Mouse (Mus musculus) T-helper 1 cell (primary cell): ENCODE results near the gene Lmo4.

Experiments used
- in situ Hi-C: fragments of 300-600 bp; cut with MboI, MseI; formaldehyde crosslinking; loops from one replicate; pipeline ENCODE4 v1.15.1; 2025; ENCODE audit warnings: high pct_unique_total_duplicates

The Lmo4 gene

DNA sequence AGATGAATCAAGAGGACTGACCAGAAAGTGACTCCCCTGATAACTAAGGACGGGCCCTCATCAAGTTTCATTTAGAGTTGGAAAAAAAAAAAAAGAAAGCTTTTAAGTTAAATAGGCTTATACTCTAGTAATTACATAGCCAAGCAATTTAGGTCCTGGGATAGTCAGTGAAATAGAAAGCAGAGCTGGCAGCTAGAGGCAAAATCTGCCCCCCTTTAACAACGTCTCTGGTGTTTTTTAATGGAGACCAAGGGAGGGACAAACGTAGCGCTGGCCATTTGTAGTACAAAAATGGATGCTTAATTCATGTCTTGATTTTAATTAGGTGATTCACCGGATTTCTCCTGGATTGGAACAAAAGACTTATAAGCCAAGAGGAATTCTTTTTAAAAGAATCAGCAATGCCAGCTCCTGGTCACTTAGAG lies 1.0 kb downstream of the Lmo4 start:
- in situ Hi-C loops: loop anchor here (10.0 kb wide), 2 partner anchors 191 to 1941 kb away; partner anchors contain the start of gene Mcoln2

GRCm38 (mm10) chr3:144203259-144203987 lies 1.6 kb downstream of the Lmo4 start:
- in situ Hi-C loops: loop anchor here (10.0 kb wide), 2 partner anchors 191 to 1941 kb away; partner anchors contain the start of gene Mcoln2

- in situ Hi-C loops: loop anchor here (10.0 kb wide), 2 partner anchors 192 to 1942 kb away; partner anchors contain the start of gene Mcoln2
Measured at GRCm38 (mm10) chr3:144202574-144203258, 2.3 kb downstream of the Lmo4 start.

GRCm38 (mm10) chr3:144201794-144202573 lies 3.0 kb downstream of the Lmo4 start:
- in situ Hi-C loops: loop anchor here (10.0 kb wide), 2 partner anchors 193 to 1943 kb away; partner anchors contain the start of gene Mcoln2

- in situ Hi-C loops: no loop called here
Measured at GRCm38 (mm10) chr3:144185327-144186152, 19.5 kb downstream of the Lmo4 start.

DNA sequence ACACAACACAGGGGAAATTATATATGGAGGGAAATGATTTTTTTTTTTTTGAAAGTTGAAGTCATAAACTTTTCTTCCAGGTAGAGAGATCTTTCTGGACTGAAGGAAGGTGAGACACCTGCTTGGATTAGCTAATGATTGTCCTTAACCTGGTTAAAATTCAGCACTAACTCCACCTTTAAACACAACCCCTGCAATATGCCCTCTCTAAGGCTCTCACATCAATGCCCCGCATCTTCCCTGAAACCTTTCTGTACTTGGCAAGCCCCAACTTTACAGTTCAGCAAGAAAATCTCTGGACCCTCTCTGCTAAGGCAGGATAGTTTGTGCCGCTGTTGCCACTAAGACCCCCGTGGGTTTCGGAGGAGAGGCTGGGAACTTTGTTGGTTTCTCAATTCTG lies 20.1 kb downstream of the Lmo4 start:
- in situ Hi-C loops: no loop called here

GRCm38 (mm10) chr3:144182229-144182628 lies 22.8 kb downstream of the Lmo4 start:
- in situ Hi-C loops: no loop called here

GRCm38 (mm10) chr3:144178937-144179336 lies 26.1 kb downstream of the Lmo4 start:
- in situ Hi-C loops: no loop called here

GRCm38 (mm10) chr3:144173866-144174588 lies 31.0 kb downstream of the Lmo4 start:
- in situ Hi-C loops: no loop called here

DNA sequence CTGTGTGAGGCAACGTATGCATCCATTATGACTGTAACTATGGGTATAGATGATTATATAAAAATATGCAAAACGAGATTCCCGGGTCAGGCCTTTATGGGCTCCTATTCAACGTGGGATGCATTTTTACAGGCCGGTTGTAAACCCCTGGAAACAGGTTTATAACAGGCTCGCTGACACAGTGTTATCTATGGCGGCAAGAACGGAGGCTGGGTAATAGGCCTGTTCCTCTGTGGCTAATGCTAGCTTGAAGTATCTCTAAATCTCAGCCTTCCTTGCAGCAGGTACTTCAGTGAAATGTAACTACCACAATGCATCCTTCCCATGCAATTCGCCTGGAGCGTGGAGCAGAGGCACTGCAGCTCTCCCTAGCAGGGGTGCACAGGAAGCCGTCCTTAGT lies 31.9 kb downstream of the Lmo4 start:
- in situ Hi-C loops: no loop called here

DNA sequence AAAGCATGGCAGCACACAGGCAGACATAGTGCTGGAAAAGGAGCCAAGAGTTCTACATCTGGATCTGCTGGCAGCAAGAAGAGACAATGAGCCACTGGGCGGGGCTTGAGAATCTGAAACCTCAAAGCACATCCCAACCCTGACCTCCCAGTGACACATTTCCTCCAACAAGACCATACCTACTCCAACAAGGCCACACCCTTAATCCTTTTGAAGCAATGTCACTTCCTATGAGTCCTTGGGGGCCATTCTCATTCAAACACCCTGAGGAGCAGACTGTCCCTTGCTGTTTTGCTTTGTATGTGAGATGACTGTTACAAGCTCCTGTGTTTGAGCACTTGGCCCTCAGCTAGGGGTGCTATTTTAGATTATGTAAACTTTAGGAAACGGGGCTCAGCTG lies 33.3 kb downstream of the Lmo4 start:
- in situ Hi-C loops: no loop called here

DNA sequence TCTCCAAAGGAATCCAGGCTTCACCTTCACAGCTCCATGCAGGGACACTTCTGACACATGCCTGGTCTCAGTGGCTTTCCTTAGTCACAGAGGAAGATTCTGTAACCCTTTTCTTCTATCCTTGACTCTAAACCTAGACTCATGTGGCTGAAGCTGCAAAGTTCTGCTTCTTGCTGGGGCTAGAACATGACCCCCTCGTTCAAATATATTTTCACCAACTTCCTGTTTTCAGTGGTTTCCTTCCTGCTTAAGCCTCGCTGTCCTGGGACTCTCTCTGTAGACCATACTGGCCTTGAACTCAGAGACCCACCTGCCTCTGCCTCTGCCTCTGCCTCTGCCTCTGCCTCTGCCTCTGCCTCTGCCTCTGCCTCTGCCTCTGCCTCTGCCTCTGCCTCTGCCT lies 34.5 kb downstream of the Lmo4 start:
- in situ Hi-C loops: no loop called here

GRCm38 (mm10) chr3:144166439-144167155 lies 38.4 kb downstream of the Lmo4 start:
- in situ Hi-C loops: no loop called here

DNA sequence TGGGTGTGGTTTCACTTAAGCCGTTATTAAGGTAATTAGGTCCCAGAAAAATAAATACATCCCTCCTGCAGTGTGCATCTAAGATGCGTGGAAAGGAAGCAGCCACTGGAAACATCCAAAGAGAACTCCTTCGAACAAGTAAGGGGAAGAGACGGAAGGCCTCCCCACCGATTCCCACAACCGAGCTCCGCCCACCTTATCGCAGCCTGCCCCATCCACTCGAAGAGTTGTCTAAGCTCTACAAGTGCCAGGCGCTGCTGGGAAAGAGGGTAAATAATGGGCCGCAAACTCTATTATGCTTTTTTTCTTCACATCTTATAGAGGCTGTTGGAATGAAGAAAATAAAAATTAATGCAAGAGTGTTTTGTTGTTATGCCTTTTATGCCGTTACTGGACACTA lies 39.6 kb downstream of the Lmo4 start:
- in situ Hi-C loops: no loop called here

DNA sequence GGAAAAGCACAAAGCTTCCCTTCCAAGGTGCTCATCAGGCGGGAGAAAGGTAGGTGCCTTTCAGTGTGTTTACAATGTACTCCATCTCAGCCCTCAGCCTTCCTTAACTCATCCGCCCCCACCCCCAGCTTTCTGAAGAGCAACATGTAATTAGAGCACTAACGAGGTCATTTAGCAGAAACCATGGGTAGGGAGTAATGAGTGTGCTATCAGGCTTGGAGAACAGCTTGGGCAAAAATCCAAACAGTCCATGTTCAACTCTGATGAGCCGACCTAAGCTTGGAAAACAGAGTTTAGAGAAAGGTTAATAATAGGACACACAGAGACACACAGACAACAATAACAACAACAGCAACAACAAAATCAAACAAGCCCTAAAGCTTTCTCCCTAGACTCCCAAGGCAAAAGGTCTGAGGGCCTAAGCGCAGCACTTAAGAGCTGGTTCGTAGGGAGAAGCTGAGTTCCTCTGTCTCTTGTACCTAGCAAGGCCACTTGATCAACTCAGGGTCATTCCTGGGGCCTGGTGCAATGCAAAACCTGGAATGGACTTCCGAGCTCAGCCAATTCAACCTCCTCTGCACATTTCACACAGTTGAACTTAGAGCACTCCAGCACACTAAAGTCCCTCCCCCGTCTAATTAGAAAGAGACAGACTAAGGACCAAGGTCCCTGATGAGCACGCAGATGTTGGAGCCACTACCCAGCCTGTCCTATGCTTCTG lies 40.2 kb downstream of the Lmo4 start:
- in situ Hi-C loops: no loop called here

DNA sequence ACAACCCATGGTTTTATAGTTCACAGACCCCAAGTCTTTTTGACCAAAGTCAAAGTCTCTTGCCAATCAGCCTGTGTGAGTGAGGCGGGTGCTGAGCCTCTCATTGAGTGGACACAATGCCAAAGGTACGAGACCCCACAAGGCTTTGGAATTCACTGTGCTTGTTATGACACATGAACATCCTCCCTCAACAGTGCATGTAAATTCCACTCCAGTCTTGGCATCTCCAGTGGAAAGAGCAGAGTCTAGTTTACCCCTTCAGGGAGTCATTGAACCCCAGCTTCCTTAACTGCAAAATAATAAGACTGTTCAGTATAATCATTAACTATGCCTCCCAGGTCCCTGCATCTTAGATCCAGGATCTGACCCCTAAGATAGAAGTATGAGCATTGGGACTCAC lies 41.3 kb downstream of the Lmo4 start:
- in situ Hi-C loops: no loop called here

DNA sequence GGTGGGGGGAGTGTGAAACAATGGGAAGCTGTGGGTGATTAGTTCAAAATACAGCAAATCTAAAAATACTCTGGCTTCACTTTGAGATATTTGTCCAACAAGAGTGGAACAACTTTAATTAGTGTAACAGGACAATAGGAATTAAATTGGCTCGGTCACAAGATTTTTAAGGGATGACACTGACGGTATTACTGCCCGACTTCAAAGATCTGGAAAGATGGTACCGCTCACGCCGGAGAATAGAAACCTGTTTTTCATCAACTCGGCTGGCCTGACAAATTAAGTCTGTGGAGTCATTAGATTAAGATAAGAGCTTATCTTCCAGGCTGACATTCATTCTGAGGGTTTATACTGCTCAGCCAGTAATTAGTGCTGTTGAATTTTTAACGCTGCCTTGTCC lies 42.9 kb downstream of the Lmo4 start:
- in situ Hi-C loops: no loop called here

GRCm38 (mm10) chr3:144161261-144161660 lies 43.8 kb downstream of the Lmo4 start:
- in situ Hi-C loops: no loop called here

DNA sequence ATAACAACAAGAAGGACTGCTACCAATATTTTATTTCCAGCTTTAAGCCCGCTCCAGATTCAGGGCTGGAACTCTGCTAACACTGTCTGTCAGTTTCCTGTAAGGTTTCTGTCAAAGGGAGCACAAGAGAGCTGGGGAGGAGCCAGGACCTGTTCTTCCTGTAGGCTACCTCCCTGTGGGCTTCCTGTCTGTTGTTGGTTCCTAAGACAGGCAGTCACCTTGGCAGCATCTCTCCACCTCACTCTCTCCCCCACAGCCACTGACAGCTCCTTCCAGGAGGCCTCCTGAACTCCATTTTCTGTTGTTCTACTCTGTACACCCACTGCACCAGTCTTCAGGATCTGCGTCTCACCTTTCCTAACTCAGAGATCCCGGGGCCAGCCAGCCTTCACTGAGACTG lies 49.3 kb downstream of the Lmo4 start:
- in situ Hi-C loops: no loop called here
